In genomic region chr17:49535580-49535979, GRCm38 (mm10) we compare ENCODE assay signal across 18 mouse cellular contexts. TPM values are rescaled to one million over a fixed set of nuclear protein-coding genes. Genes with fewer than 3 reads are reported as not detected.
DNase-seq lines count a peak whose midpoint lies in the region; ATAC-seq and TF ChIP-seq lines count a peak whose summit lies in the region.
"Had no signal": no experiment of that assay in that cellular context is flagged by ENCODE, and none has a peak within 500 bp of the region (broad histone marks: within the 10 kb centered on the region; RNA-seq: fewer than 3 reads in every experiment).

No protein-coding gene starts in this region.

- H3K27me3 ChIP-seq in hindbrain, embryonic 13.5 days = no peaks in the 10 kb centered on the region
- no peaks in the 10 kb centered on the region for H3K27me3 ChIP-seq in hindbrain, embryonic 10.5 days (ENCODE audit: insufficient read depth, poor library complexity, severe bottlenecking)
- no peaks in the 10 kb centered on the region for H3K27me3 ChIP-seq in lung, embryonic 15.5 days
- no peaks in the 10 kb centered on the region for H3K27me3 ChIP-seq in stomach, embryonic 16.5 days (ENCODE audit: control insufficient read depth, insufficient read depth, low read length)
- H3K27me3 ChIP-seq: megakaryocyte, embryonic 14.5 days; midbrain, embryonic 15.5 days had no signal

- WGBS in hindbrain, embryonic 13.5 days = 61% methylated on average over 4 of the region's 4 CpGs
- WGBS in hindbrain, embryonic 10.5 days = 80% methylated on average over 4 of the region's 4 CpGs
- 21% methylated on average over 4 of the region's 4 CpGs for WGBS in lung, embryonic 15.5 days
- 25% methylated on average over 4 of the region's 4 CpGs for WGBS in stomach, embryonic 16.5 days

- H3K36me3 ChIP-seq in hindbrain, embryonic 13.5 days = no peaks in the 10 kb centered on the region
- H3K36me3 ChIP-seq in hindbrain, embryonic 10.5 days = no peaks in the 10 kb centered on the region
- H3K36me3 ChIP-seq in lung, embryonic 15.5 days = 0 out of 2 replicates have a peak, but pooled peaks cover 6% of the 10 kb centered on the region
- no peaks in the 10 kb centered on the region for H3K36me3 ChIP-seq in stomach, embryonic 16.5 days (ENCODE audit: control insufficient read depth, insufficient read depth, low read length)
- H3K36me3 ChIP-seq: midbrain, embryonic 15.5 days had no signal

- H3K4me1 ChIP-seq in hindbrain, embryonic 13.5 days (replicated peaks) = peaks cover 29% of the 10 kb centered on the region
- H3K4me1 ChIP-seq in hindbrain, embryonic 10.5 days (replicated peaks) = peaks cover 48% of the 10 kb centered on the region
- peaks cover 72% of the 10 kb centered on the region for H3K4me1 ChIP-seq in lung, embryonic 15.5 days
- H3K4me1 ChIP-seq in cortical plate, adult 2 months (ENCODE audit: control insufficient read depth, insufficient read depth, low read length) = no peaks in the 10 kb centered on the region
- H3K4me1 ChIP-seq in stomach, embryonic 16.5 days (ENCODE audit: control insufficient read depth, insufficient read depth, low read length) = peaks cover 26% of the 10 kb centered on the region
- H3K4me1 ChIP-seq: megakaryocyte, embryonic 14.5 days had no signal

- H3K27ac ChIP-seq in hindbrain, embryonic 13.5 days = peak overlapping the region; percentile 35
- no peak overlapping the region for H3K27ac ChIP-seq in hindbrain, embryonic 10.5 days
- H3K27ac ChIP-seq in lung, embryonic 15.5 days = peak overlapping the region; percentile 82
- peak overlapping the region; percentile 43; the same call in 1 of the 2 replicates for H3K27ac ChIP-seq in cortical plate, adult 2 months (ENCODE audit: insufficient read depth, low read length)
- H3K27ac ChIP-seq in stomach, embryonic 16.5 days (ENCODE audit: low read length) = peak overlapping the region; percentile 76
- H3K27ac ChIP-seq: liver, embryonic 14.5 days; midbrain, embryonic 15.5 days had no signal

- no peak for TF ChIP-seq POLR2A in cortical plate, adult 2 months (IDR thresholded peaks at IDR 0.05; ENCODE audit: extremely low read depth, insufficient read depth, low read length)

- H3K9me3 ChIP-seq in hindbrain, embryonic 13.5 days = no peaks in the 10 kb centered on the region
- no peaks in the 10 kb centered on the region for H3K9me3 ChIP-seq in hindbrain, embryonic 10.5 days
- H3K9me3 ChIP-seq in lung, embryonic 15.5 days = no peaks in the 10 kb centered on the region
- no peaks in the 10 kb centered on the region for H3K9me3 ChIP-seq in stomach, embryonic 16.5 days (replicated peaks; ENCODE audit: control insufficient read depth, low read length)
- H3K9me3 ChIP-seq: midbrain, embryonic 15.5 days had no signal

- H3K4me2 ChIP-seq in hindbrain, embryonic 13.5 days = no peak overlapping the region
- peak overlapping the region; percentile 20; the same call in 1 of the 2 replicates for H3K4me2 ChIP-seq in lung, embryonic 15.5 days
- no peak overlapping the region for H3K4me2 ChIP-seq in stomach, embryonic 16.5 days (ENCODE audit: low read depth, low read length)
- H3K4me2 ChIP-seq: midbrain, embryonic 15.5 days had no signal

- H3K4me3 ChIP-seq in hindbrain, embryonic 13.5 days = no peak overlapping the region
- no peak overlapping the region for H3K4me3 ChIP-seq in hindbrain, embryonic 10.5 days
- H3K4me3 ChIP-seq in lung, embryonic 15.5 days = no peak overlapping the region
- no peak overlapping the region for H3K4me3 ChIP-seq in cortical plate, adult 2 months (ENCODE audit: insufficient read depth, low read length)
- no peak overlapping the region for H3K4me3 ChIP-seq in stomach, embryonic 16.5 days (replicated peaks; ENCODE audit: low read length)
- H3K4me3 ChIP-seq: megakaryocyte, embryonic 14.5 days; midbrain, embryonic 15.5 days had no signal

- no peak overlapping the region for H3K9ac ChIP-seq in hindbrain, embryonic 13.5 days
- no peak overlapping the region for H3K9ac ChIP-seq in lung, embryonic 15.5 days
- no peak overlapping the region for H3K9ac ChIP-seq in stomach, embryonic 16.5 days (ENCODE audit: low read length)
- H3K9ac ChIP-seq: liver, embryonic 14.5 days; midbrain, embryonic 15.5 days had no signal

- ATAC-seq in hindbrain, embryonic 13.5 days (ENCODE audit: low FRiP score) = no peak
- peak; percentile 72 for ATAC-seq in lung, embryonic 15.5 days (ENCODE audit: borderline replicate concordance, extremely low read depth, low FRiP score, low TSS enrichment)
- ATAC-seq in stomach, embryonic 16.5 days (ENCODE audit: insufficient read depth, low FRiP score) = no peak
- ATAC-seq: hindbrain, embryonic 16.5 days; midbrain, embryonic 15.5 days had no signal

- TF ChIP-seq CTCF in cortical plate, adult 2 months (IDR thresholded peaks at IDR 0.05; ENCODE audit: extremely low read depth, insufficient read depth, low read length) = no peak

- no peak for DNase-seq in hindbrain, embryonic 10.5 days (ENCODE audit: low spot score)
- DNase-seq in lung, adult 18-20 months = no peak
- no peak for DNase-seq in adrenal gland, adult (ENCODE audit: inconsistent age in 2 of 2, low spot score in 1 of 2)
- DNase-seq in spleen, postnatal 36 days (ENCODE audit: low spot score in 2 of 2) = no peak
- DNase-seq: adrenal gland, postnatal 10 days; cerebellum, adult 2 months; gastrocnemius, postnatal 14 days; kidney, adult 9 months; right cerebral cortex, adult 18-20 months; thymus, postnatal 36 days had no signal

RNA-seq across cellular contexts. Expression of gene Daam2, which starts 28.6 kb away (rescaled TPM):
- polyA plus RNA-seq in hindbrain, embryonic 13.5 days (2015; fragmentation: Nextera tagmentation; extraction: Ambion mirVana) = 3.7 and 3.9 TPM in 2 replicates
- polyA plus RNA-seq in hindbrain, embryonic 10.5 days (2016; fragmentation: Nextera tagmentation; extraction: Ambion mirVana) = 2.2 and 2.6 TPM in 2 replicates
- 14.0 and 15.8 TPM in 2 replicates for polyA plus RNA-seq in lung, embryonic 15.5 days (2015; fragmentation: Nextera tagmentation; extraction: Ambion mirVana)
- 38.3 and 40.9 TPM in 2 replicates for polyA plus RNA-seq in cortical plate, adult 2 months (2012; rRNA removed)
- 7.0 and 7.9 TPM in 2 replicates for polyA plus RNA-seq in stomach, embryonic 16.5 days (2015; fragmentation: Nextera tagmentation; extraction: Ambion mirVana)
